Mouse (Mus musculus) olfactory bulb, adult 2 months (tissue): ENCODE results near the gene Tfap4.

Experiments used
- CTCF ChIP-seq: fragments of 200-500 bp; IDR thresholded peaks from 2 replicates; pipeline ENCODE4 v1.5.1; 2012; ENCODE audit warnings: low read depth, mild to moderate bottlenecking, low read length, moderate library complexity; ENCODE audit not compliant: insufficient read depth
- POLR2A ChIP-seq: fragments of 200-500 bp; IDR thresholded peaks from 2 replicates; pipeline ENCODE4 v1.6.1; 2012; ENCODE audit warnings: mild to moderate bottlenecking, low read depth, low read length, moderate library complexity; ENCODE audit not compliant: insufficient read depth

DNA sequence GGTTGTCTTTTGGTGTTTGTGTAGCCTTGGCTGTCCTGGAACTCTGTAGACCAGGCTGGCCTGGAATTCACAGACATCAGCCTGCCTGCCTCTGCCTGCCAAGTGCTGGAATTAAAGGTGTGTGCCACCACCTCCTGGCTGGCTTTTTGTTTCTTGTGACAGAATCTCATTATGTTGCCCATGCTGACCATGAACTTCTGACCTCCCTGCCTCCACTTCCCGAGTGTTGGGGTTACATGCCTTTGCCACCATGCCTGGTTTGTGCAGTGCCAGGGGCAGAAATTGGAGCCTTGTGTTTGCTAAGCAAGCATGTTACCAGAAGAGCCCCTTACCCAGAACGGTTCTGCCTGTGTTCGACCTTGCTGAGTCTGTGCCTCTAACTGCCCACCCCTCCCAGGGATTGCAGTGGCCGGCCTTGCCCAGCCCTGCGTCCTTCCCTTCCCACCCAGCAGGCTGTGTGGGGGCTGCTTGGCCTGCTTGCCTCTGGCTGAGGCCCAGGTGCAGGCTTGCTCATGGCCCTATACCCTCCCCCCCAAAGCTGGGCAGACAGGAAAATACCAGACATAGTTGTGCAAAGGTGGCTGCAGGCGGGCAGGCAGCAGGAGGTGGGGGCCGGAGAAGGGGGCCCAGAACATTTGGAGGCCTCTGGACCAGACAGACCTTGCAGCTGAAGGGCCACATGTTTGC lies 43.3 kb upstream of the Tfap4 start:
- TF ChIP-seq CTCF = no peak
- no peak for TF ChIP-seq POLR2A
